Mouse (Mus musculus): ENCODE measurements around the gene Iqcf5.

The Iqcf5 gene

GRCm38 (mm10) chr9:106514273-106514672 lies at the start of gene Iqcf5:
TSS of gene Iqcf5 (plus strand) at chr9:106514573.
- in situ Hi-C loops (cut with MboI, MseI): no loop called here

DNA sequence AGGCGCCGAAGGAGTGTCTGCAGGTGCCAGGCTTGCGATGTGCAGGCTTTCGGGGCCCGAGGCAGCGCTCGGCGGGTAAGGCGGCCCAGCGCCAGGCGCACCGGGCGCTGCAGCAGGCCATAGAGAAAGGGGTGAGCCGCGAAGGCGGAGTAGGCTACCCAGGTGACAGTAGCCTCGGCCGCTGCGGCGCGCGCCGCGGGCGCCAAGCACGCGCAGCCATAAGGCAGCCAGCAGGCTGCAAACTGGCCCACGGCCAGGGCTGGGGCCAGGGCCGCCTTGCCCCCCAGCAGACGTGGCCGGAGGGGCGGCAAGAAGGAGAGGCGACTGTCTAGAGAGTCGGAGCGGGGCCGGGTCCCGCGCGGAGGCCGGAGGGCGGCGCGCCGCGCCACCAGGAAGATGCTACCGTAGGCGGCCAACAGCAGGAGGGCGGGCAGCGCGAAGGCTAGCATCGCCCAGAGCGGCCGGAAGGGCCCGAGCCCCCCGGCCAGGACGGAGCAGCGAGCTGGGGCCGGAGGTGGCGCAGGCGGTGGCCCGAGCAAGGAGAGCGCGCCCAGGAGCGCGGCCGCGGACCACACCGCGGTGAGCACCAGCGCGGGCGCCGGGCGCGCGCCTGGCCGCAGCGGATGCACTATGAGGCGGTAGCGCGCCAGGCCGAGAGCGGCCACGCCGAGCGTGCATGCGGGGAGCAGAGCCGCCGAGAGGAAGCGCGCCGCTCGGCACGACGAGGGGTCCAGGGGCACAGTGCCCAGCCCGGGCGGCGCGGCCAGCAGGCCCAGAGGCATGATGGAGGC lies 49.4 kb upstream of the Iqcf5 start:
- in situ Hi-C loops (cut with MboI, MseI): no loop called here

- in situ Hi-C loops (cut with MboI, MseI): no loop called here
These were observed 48.7 kb upstream of the Iqcf5 start, which contains the start of gene Gpr62 for GRCm38 (mm10) chr9:106465571-106466200. TSS of gene Gpr62 (minus strand) at chr9:106465938.

GRCm38 (mm10) chr9:106466721-106467120 lies 47.7 kb upstream of the Iqcf5 start:
- in situ Hi-C loops (cut with MboI, MseI): no loop called here

- in situ Hi-C loops (cut with MboI, MseI): no loop called here
These were observed 46.6 kb upstream of the Iqcf5 start for GRCm38 (mm10) chr9:106467746-106468145.

- in situ Hi-C loops (cut with MboI, MseI): no loop called here
These were observed 45.1 kb upstream of the Iqcf5 start for GRCm38 (mm10) chr9:106469317-106469716.

DNA sequence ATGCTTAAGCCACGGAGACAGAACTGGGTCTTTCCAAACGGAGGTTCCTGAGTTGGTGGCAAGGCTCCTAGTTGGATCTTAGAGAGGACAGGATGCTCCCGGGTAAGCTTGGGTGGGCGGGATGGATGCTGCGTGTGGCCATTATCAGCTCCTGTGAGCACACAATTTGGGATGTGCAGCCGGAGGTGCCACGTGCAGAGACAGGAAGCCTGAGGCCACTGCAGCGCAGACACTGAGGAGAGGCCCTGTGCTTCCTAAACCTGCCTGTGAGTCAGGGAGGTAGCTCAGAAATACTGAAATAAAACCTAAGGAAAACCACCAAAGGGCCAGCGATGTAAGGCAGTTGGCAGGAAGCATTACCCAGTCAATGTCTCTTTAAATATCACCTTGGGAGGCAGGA lies 44.6 kb upstream of the Iqcf5 start:
- in situ Hi-C loops (cut with MboI, MseI): no loop called here

DNA sequence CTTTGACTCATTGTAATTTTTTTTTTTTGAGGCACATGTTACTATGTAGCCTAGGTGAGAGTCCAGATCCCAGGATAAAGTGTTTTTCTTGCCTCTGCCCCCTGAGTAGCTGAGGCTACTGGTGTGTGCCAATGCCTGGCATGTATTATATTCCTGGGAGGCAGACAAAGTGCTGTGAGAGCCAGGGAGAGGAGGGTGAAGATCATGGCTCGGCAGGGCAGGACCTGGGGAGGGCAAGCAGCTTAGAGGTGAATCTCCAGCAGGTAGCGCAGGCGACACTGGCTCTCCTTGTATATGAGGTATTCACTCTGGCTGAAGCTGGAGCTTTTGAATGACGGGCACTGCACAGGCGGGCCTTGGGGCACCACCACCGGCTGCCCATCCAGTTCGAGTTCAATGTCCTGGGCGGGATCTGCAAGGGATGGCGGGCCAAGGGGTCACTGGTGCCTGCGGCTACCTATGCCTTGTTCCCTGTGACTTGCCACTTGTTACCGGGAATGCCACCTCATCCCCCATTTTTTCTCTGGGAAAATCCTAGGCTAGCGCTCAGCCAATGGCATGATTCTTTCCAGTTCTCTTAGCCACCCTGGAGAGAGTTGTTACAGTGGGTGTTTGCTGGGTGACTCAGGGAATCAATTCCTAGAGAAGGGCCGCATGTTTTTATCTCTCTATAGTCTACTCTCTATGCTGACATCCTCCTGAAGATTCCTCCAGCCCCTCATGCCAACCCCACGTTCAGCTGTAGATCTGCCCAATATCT lies 43.2 kb upstream of the Iqcf5 start:
- in situ Hi-C loops (cut with MboI, MseI): no loop called here

DNA sequence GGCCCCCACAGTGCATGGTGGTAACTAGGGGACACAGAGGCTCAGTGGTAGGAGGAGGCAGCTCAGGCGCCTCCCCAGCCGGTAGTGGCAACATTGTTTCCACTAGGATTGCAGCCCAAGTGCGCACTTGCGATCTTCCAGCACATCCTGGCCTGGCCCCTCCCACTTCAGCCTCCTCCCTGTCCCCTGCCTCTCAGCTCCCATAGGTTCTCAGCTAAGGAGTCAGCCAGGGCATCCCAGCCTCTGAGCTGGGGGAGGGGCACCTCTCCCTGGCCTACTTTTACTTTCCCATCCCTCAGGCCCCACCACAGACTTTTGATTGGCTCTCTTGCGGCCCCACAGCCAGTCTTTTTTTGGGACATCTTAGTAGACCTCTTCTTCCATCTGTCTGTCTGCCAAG lies 42.5 kb upstream of the Iqcf5 start:
- in situ Hi-C loops (cut with MboI, MseI): no loop called here

GRCm38 (mm10) chr9:106472321-106472720 lies 42.1 kb upstream of the Iqcf5 start:
- in situ Hi-C loops (cut with MboI, MseI): no loop called here

GRCm38 (mm10) chr9:106473081-106473752 lies 41.2 kb upstream of the Iqcf5 start:
- in situ Hi-C loops (cut with MboI, MseI): no loop called here

DNA sequence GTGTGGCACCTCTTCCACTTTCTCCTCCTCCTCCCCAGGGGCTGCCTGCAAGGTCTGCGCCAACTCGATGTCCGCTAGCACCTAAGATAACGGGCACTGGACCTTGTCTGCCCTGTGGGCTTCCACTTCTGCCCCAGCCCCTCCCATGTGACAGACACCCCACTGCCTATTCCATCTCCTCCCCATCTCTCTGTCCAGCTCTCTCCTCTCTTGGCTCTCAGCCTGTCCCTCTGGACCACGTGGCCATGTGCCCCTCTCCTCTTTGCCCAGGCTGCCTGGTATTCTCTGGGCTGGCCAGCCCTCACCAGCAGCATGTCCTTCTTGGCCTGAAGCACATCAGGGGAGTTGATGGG lies 40.6 kb upstream of the Iqcf5 start:
- in situ Hi-C loops (cut with MboI, MseI): no loop called here

DNA sequence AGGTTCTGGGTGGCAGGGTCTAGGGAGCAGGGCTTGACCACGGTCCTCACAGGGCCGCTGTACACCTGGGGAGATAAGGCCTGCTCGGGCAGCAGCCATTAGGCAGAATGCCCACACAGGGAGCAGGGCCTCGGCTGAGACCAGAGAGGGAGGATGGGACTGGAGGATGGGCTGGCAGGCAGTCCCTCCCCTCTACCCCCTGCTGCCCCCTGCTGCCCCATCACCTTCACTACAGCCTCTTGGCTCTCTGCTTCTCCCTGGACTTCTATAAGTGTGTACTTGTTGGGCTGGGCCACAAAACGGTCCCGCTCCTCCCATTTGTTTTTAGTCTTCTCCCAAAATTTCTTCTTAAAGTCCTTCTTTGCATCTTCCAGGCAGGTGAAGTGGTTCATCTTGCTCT lies 39.9 kb upstream of the Iqcf5 start:
- in situ Hi-C loops (cut with MboI, MseI): no loop called here

DNA sequence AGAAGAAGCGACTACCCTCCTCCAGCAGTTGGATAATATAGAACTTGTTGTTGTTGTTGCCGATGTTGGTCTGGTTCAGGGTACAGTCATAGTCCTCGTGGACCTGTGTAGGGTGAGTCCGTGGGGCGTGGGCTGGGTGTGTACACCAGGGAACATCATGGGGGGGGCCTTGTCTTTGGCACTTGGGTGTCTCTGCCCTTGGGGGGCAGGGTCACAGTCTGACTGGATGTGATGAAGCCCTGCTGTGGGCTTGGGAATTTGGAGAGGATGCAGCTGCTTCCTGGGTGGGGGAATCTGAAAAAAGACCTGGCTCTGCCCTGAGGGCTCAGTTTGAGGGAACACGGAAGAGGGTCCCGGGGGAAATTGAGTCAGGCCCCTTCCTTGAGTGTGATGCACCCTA lies 39.3 kb upstream of the Iqcf5 start:
- in situ Hi-C loops (cut with MboI, MseI): no loop called here

- in situ Hi-C loops (cut with MboI, MseI): no loop called here
These were observed 38.7 kb upstream of the Iqcf5 start, which contains the start of gene Rrp9 for GRCm38 (mm10) chr9:106475663-106476001. TSS of gene Rrp9 (plus strand) at chr9:106475963.

DNA sequence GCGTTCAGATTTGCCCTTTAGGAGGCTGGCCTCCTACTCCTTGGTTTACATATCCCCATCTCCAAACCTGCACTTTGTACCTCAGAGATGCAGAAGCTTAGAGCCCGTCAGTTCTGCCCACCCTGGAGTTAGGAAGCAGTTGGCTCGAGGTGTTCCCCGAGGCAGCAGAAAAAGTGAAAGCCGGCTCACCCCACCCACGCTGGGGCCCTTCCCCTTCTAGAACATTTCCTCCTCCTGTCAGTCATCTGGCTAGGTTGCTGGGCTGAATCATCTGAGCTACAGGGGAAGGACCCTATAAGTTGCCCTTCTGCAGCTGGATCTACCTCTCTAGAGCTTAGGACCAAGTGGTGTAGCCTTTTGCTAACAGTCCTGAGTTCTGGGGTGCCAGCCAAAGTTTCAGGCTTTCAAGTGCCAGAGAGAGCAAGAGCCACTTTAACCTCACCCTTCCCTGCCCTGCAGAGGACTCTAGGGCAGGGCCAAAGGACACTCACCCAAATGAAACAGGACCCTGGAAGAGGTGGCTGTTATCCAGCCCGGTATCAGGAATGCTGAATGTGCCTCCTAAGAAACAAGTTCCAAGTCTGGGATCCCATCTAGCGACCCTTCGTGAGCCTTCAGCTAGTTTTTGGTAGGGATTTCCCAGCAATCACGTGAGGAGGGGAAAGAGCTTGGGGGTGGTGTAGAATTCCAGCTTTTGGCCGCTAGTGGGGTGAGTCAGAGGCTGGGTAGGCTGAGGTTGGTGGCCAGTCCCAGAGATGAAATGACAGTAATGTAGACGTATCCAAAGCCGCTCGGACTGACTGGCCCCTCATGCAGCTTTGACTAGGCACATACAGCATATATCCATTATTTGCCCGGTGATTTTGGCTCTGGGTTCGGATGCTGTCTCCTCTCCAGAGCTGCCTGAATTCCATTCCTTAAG lies 38.1 kb upstream of the Iqcf5 start:
- in situ Hi-C loops (cut with MboI, MseI): no loop called here

- in situ Hi-C loops (cut with MboI, MseI): no loop called here
These were observed 37.4 kb upstream of the Iqcf5 start, which contains the start of gene Parp3 for GRCm38 (mm10) chr9:106476924-106477484. TSS of gene Parp3 (minus strand) at chr9:106476949.

DNA sequence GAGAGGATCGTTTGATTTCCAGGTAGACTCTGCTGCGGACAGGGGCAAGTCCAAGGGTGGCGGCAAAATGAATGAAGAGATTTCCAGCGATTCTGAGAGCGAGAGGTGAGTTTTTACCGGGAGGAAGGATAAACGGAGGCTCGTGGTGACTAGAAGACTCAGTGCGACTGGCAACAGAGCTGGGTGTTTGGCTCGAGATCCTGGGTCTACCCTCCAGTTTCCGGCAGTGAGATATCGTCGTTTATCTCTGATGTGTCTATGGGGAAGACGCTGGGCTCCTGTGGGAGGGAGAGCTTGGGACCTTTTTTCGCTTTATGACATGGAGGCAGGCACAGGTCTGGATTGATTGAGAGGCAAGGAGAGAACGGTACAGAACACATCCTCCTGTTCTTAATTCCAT lies 36.7 kb upstream of the Iqcf5 start:
- in situ Hi-C loops (cut with MboI, MseI): no loop called here

- in situ Hi-C loops (cut with MboI, MseI): no loop called here
These were observed 36.3 kb upstream of the Iqcf5 start for GRCm38 (mm10) chr9:106478101-106478500.

- in situ Hi-C loops (cut with MboI, MseI): no loop called here
These were observed 33.8 kb upstream of the Iqcf5 start for GRCm38 (mm10) chr9:106480541-106480940.

- in situ Hi-C loops (cut with MboI, MseI): no loop called here
These were observed 33.3 kb upstream of the Iqcf5 start for GRCm38 (mm10) chr9:106481075-106481474.
